Mouse (Mus musculus) lung, adult 2 months (tissue): ENCODE results near the gene C2cd4a. TPM values are rescaled to one million over a fixed set of nuclear protein-coding genes. Genes with fewer than 3 reads are reported as not detected.
A peak's percentile ranks its signal among the peaks of the same experiment; 100 is the strongest.

Experiments used
- DNase-seq: peaks from one replicate; pipeline ENCODE4 v3.0.0; 2022
- H3K4me1 ChIP-seq: fragments of 200-500 bp; 2 replicates; pipeline ENCODE4 v1.6.1; 2011; ENCODE audit warnings: low read length; ENCODE audit not compliant: control insufficient read depth, insufficient read depth
- H3K4me3 ChIP-seq: fragments of 200-500 bp; replicated peaks from 2 replicates; pipeline ENCODE3; 2011; ENCODE audit warnings: low read depth, mild to moderate bottlenecking, control low read depth, low read length; ENCODE audit errors: extremely low read depth
- CTCF ChIP-seq: fragments of 200-500 bp; IDR thresholded peaks from 2 replicates; pipeline ENCODE4 v1.5.1; 2011; ENCODE audit warnings: mild to moderate bottlenecking, low read length, control low read depth; ENCODE audit not compliant: insufficient read depth
- POLR2A ChIP-seq: fragments of 200-500 bp; IDR thresholded peaks from 2 replicates; pipeline ENCODE4 v1.6.1; 2011; ENCODE audit warnings: low read depth, mild to moderate bottlenecking, control low read depth, low read length, borderline replicate concordance; ENCODE audit errors: extremely low read depth
- WGBS: fragments of 180-500 bp; shearing (Covaris S2); methylation state at CpG from one replicate; pipeline ENCODE4 v1.1.7; 2018; 5-methylcytosine and 5-hydroxymethylcytosine counted together
- polyA plus RNA-seq: library from polyadenylated mRNA; depleted of rRNA; stranded (reverse); fragments of >200 nt; gene quantifications from 2 replicates; pipeline ENCODE4 v1.2.3, GENCODE M21; 2012; rRNA removed

C2cd4a gene
- polyA plus RNA-seq: 1.2 and 1.7 TPM in 2 replicates

DNA sequence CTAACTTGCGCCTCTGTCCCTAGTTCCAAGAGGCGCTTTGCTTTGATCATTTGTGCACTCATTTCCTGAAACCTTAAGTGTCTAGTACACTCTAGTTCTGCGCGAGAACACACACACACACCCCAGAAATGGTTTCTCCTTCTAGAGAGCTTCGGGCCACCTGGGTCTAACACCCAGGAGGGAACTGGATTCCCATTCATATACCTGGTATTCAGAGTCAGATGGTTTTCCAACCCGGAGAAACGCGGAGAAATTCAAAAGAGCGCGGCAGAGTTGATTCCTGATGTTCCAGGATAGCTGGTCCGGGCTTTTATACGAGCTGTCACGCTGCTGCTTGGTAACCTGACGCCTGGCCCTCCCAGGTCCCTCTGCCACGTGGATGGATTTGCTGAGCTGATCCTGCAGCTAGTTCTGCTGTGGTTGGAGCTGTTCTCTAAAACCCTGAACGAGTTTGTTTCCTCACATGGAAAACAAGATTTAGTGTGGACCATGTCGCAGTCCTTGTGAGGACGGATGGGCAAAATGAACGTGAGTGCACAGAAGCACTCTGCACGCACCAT, at the start of gene C2cd4a:
C2cd4a (minus strand) TSS at position 285 of the 560 bp plus-strand sequence.
- 3% methylated on average over 20 of the region's 20 CpGs for WGBS
- no peak for DNase-seq
- TF ChIP-seq POLR2A: no peak
- no peak for TF ChIP-seq CTCF
- Histone ChIP-seq H3K4me1 (no peaks in the 10 kb centered on the region), H3K4me3 (peak within 1 kb of the TSS; percentile 17)

- H3K4me3 ChIP-seq: no peak overlapping the region
- DNase-seq: no peak
- 93% methylated on average over 11 of the region's 11 CpGs for WGBS
- H3K4me1 ChIP-seq: no peaks in the 10 kb centered on the region
- no peak for TF ChIP-seq POLR2A
Observed at GRCm38 (mm10) chr9:67878197-67878769, 46.2 kb upstream of the C2cd4a start.

DNA sequence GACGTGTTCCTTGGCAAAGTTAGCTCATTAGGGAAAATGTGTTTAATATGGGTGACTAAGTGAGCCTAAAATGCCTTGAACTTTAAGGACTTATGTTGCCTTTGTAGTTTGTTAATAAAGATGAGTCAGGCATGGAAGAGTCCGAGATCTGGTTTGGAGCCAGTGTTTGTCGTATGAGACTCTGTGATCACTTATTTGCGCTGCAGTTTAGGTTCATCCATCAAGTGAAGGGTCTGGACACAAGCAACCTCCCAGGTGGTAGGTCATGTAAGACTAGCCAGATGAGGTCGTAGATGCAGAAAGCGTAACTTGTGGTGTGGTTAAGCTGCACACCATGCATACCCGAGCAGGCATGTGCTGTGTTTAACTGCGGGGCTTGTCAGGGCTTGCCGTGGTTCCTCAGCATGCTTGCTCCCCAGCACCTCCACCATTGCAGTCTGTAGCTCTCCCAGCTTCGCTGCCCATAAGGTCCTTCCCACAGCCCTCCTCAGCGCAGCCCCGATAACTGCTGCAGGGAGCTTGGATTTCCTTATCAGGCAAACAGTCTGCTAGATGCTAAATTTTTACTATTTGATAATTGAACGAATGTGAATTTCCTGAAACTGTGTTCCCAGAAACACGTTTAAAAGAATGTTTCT, 45.1 kb upstream of the C2cd4a start:
- no peak overlapping the region for H3K4me3 ChIP-seq
- 79% methylated on average over 14 of the region's 14 CpGs for WGBS
- TF ChIP-seq CTCF: no peak
- no peak for TF ChIP-seq POLR2A
- H3K4me1 ChIP-seq: no peaks in the 10 kb centered on the region
- no peak for DNase-seq

DNA sequence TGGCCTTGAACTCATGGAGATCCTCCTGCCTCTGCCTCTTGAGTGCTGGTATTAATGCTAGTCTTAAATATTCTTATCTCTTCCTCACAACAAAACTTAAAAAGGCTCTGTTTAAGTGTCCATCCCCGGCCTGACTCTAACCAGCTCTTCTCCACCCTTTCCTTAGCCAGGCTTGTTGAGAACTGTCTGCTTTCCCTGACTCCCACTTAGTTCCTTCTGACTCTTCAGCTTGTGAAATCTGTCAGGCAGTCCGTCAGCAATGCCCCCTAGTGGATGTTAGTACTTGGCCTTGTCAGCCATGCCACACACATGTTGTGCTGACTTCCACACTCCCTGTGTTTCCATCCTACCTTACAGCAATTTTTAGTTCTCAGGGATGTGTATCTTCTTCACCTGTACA, 43.2 kb upstream of the C2cd4a start:
- WGBS: 41% methylated on average over 2 of the region's 2 CpGs
- no peak overlapping the region for H3K4me3 ChIP-seq
- no peaks in the 10 kb centered on the region for H3K4me1 ChIP-seq
- no peak for DNase-seq
- TF ChIP-seq CTCF (peak; percentile 80), POLR2A (no peak)

DNA sequence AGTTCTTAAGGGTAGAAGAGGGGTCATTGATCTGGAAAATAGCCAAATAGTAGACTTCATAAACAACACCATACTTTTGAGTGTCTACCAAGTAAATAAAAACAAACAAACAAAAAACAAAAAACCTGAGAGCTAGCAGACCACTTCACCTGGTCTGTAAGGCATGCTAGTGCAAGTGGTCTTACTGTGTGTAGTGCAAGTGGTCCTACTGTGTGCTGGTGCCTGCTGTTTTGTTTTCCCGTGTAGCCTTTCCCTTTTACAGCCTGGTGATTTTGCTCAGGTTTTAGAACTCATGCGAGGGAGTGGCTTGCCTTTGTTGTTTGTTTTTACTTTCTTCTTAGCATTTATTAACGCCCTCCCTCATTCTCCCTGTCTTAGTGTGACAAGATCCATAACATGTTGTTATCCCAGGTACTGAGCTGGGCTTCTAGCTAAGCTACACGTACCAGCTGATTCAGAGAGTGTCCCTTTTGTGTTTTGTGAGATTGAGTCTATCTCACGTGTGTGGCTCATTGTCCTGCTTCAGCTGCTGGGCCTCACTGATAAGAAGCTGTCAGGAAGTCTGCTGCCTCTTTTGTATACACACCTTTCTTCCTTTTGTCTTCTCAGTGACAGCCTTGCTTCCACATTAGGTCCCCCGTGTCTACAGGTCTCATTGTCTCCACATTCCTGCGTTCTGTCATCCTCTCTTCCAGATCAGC, 42.5 kb upstream of the C2cd4a start:
- Histone ChIP-seq H3K4me3 (no peak overlapping the region), H3K4me1 (no peaks in the 10 kb centered on the region)
- no peak for DNase-seq
- 63% methylated on average over 7 of the region's 7 CpGs for WGBS
- TF ChIP-seq CTCF (no peak), POLR2A (no peak)

GRCm38 (mm10) chr9:67869691-67870450, 37.7 kb upstream of the C2cd4a start:
- DNase-seq: no peak
- no peak for TF ChIP-seq POLR2A
- TF ChIP-seq CTCF: no peak
- WGBS: 70% methylated on average over 16 of the region's 16 CpGs
- Histone ChIP-seq H3K4me1 (no peaks in the 10 kb centered on the region), H3K4me3 (no peak overlapping the region)

- 87% methylated on average over 6 of the region's 6 CpGs for whole genome bisulfite sequencing
- Histone ChIP-seq H3K4me1 (no peaks in the 10 kb centered on the region), H3K4me3 (no peak overlapping the region)
- no peak for DNase-seq
- TF ChIP-seq POLR2A (no peak), CTCF (no peak)
Observed at GRCm38 (mm10) chr9:67867411-67867810, 35.3 kb upstream of the C2cd4a start.

GRCm38 (mm10) chr9:67865411-67865810, 33.3 kb upstream of the C2cd4a start:
- DNase-seq: no peak
- H3K4me3 ChIP-seq: no peak overlapping the region
- no peaks in the 10 kb centered on the region for H3K4me1 ChIP-seq
- 47% methylated on average over 7 of the region's 7 CpGs for WGBS
- TF ChIP-seq CTCF (no peak), POLR2A (no peak)

DNA sequence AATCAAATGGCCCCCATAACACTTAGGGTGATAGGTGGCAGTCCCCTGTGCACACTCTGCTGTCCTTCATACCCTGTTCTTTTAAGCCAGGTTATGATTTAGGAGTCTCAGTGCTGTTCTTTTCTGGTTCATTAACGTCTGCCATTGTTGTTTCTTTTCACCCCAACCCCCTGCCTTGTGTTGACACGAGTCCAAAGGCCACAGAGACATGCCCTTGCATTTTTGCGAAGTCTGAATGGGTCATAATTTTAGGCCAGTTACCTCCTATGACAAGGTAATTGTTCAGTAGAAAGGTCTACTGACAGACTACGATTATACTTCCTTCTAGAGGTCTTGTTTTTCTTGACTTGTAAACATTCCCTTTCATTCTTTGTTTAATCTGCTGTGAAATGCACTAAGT, 31.9 kb upstream of the C2cd4a start:
- H3K4me1 ChIP-seq: no peaks in the 10 kb centered on the region
- WGBS: 25% methylated on average over 4 of the region's 4 CpGs
- no peak for DNase-seq
- TF ChIP-seq CTCF: no peak
- TF ChIP-seq POLR2A: no peak
- no peak overlapping the region for H3K4me3 ChIP-seq
